Mouse (Mus musculus) kidney, postnatal 0 days (tissue): ENCODE results near the gene Eif2b4. TPM values are rescaled to one million over a fixed set of nuclear protein-coding genes. Genes with fewer than 3 reads are reported as not detected.

ENCODE experiments used
- ATAC-seq: fragments of 200-750 bp; cut with Nextera tagmentation; replicated peaks from 2 replicates; pipeline ENCODE4 v1.8.0; 2017; ENCODE audit warnings: low read depth, moderate number of reproducible peaks, moderate TSS enrichment, moderate library complexity; ENCODE audit not compliant: low FRiP score
- DNase-seq: peaks from one replicate; pipeline ENCODE4 v3.0.0-alpha.2; 2016; ENCODE audit warnings: low spot score
- H3K27ac ChIP-seq: fragments of 300-500 bp; sonication (generic); 2 replicates; pipeline ENCODE4 v1.5.1; 2014; ENCODE audit warnings: mild to moderate bottlenecking
- H3K27me3 ChIP-seq: fragments of 300-500 bp; sonication (generic); 2 replicates; pipeline ENCODE4 v1.6.1; 2014; ENCODE audit warnings: low read length, mixed read lengths; ENCODE audit not compliant: insufficient read depth
- H3K36me3 ChIP-seq: fragments of 300-500 bp; sonication (generic); 2 replicates; pipeline ENCODE4 v1.6.1; 2014; ENCODE audit warnings: low read length, mixed read lengths; ENCODE audit not compliant: insufficient read depth
- H3K4me1 ChIP-seq: fragments of 300-500 bp; sonication (generic); replicated peaks from 2 replicates; pipeline ENCODE4 v1.6.1; 2014; ENCODE audit warnings: antibody characterized with exemption, low read length, mixed read lengths; ENCODE audit not compliant: insufficient read depth
- H3K4me2 ChIP-seq: fragments of 300-500 bp; sonication (generic); 2 replicates; pipeline ENCODE4 v1.6.1; 2014; ENCODE audit warnings: mild to moderate bottlenecking, low read length, moderate library complexity, mixed read lengths
- H3K4me3 ChIP-seq: fragments of 300-500 bp; sonication (generic); replicated peaks from 2 replicates; pipeline ENCODE4 v1.5.1; 2014; ENCODE audit warnings: low read depth, low read length
- H3K9ac ChIP-seq: fragments of 300-500 bp; sonication (generic); 2 replicates; pipeline ENCODE4 v1.6.1; 2014; ENCODE audit warnings: low read depth, low read length
- H3K9me3 ChIP-seq: fragments of 300-500 bp; sonication (generic); replicated peaks from 2 replicates; pipeline ENCODE4 v1.6.1; 2016; ENCODE audit warnings: low read length, inconsistent platforms, mixed read lengths
- CTCF ChIP-seq: IDR thresholded peaks from 2 replicates; pipeline ENCODE4 v1.5.1; 2016; ENCODE audit warnings: antibody characterized with exemption, low read depth, mild to moderate bottlenecking, moderate library complexity
- WGBS: fragments of 180-500 bp; shearing (Covaris S2); extraction: QIAGEN DNeasy Blood & Tissue Kit; methylation state at CpG from one replicate; pipeline ENCODE4 v1.1.7; 2014; 5-methylcytosine and 5-hydroxymethylcytosine counted together
- polyA plus RNA-seq: library from polyadenylated mRNA; unstranded; fragments of >200 nt; fragmentation: Nextera tagmentation; extraction: Ambion mirVana; gene quantifications from 2 replicates; pipeline ENCODE4 v1.2.1, GENCODE M21; 2015

The Eif2b4 gene
- 62.8 and 66.8 TPM in 2 replicates for polyA plus RNA-seq

- H3K4me1 ChIP-seq = peaks cover 11% of the 10 kb centered on the region; the same call in 1 of the 2 replicates
- TF ChIP-seq CTCF = peak; percentile 71
- H3K4me3 ChIP-seq = peak within 1 kb of the TSS; percentile 91
- H3K27me3 ChIP-seq = no peaks in the 10 kb centered on the region
- H3K9me3 ChIP-seq = no peaks in the 10 kb centered on the region
- WGBS = under 1% methylated on average over 47 of the region's 48 CpGs
- DNase-seq (peak; percentile 98), ATAC-seq (peak; percentile 96)
- peak within 1 kb of the TSS; percentile 91 for H3K9ac ChIP-seq
- H3K4me2 ChIP-seq = peak within 1 kb of the TSS; percentile 75
- H3K36me3 ChIP-seq = peaks cover 51% of the 10 kb centered on the region
- H3K27ac ChIP-seq = peak within 1 kb of the TSS; percentile 89
Observed at GRCm38 (mm10) chr5:31192939-31193630, at the start of gene Eif2b4, which contains the start of gene Snx17. Gene Eif2b4 (minus strand): TSS chr5:31193430. Gene Snx17 (plus strand): TSS chr5:31193227.

- Histone ChIP-seq H3K4me1 (peaks cover 4% of the 10 kb centered on the region; the same call in 1 of the 2 replicates), H3K4me2 (peak overlapping the region; percentile 72), H3K27ac (peak overlapping the region; percentile 99; the same call in 1 of the 2 replicates), H3K4me3 (peak overlapping the region; percentile 95), H3K9me3 (no peaks in the 10 kb centered on the region), H3K27me3 (no peaks in the 10 kb centered on the region), H3K36me3 (peaks cover 36% of the 10 kb centered on the region), H3K9ac (peak overlapping the region; percentile 98; the same call in 1 of the 2 replicates)
- 14% methylated on average over 10 of the region's 10 CpGs for WGBS
- DNase-seq (no peak), ATAC-seq (no peak)
- TF ChIP-seq CTCF = no peak
Observed at GRCm38 (mm10) chr5:31242191-31242590, 49.0 kb upstream of the Eif2b4 start.

- H3K36me3 ChIP-seq = peaks cover 31% of the 10 kb centered on the region
Observed at GRCm38 (mm10) chr5:31241522-31242034, 48.3 kb upstream of the Eif2b4 start.

GRCm38 (mm10) chr5:31240637-31241521 is 47.6 kb upstream of the Eif2b4 start, which contains the start of the genes Nrbp1 and Gm9970:
Gene Nrbp1 (plus strand): TSS chr5:31240864.
Gene Gm9970 (minus strand): TSS chr5:31241232.
- no peaks in the 10 kb centered on the region for H3K27me3 ChIP-seq
- peak; percentile 98 for ATAC-seq
- peaks cover 4% of the 10 kb centered on the region; the same call in 1 of the 2 replicates for H3K4me1 ChIP-seq
- H3K9ac ChIP-seq = peak within 1 kb of the TSS; percentile 98
- H3K36me3 ChIP-seq = peaks cover 24% of the 10 kb centered on the region
- TF ChIP-seq CTCF = peak; percentile 24; the same call in 1 of the 2 replicates
- H3K4me3 ChIP-seq = peak within 1 kb of the TSS; percentile 95
- peak within 1 kb of the TSS; percentile 99 for H3K27ac ChIP-seq
- H3K4me2 ChIP-seq = peak within 1 kb of the TSS; percentile 72
- no peaks in the 10 kb centered on the region for H3K9me3 ChIP-seq
- peak; percentile 98 for DNase-seq
- WGBS = under 1% methylated on average over 95 of the region's 103 CpGs

More at GRCm38 (mm10) chr5:31241522-31242034, 48.3 kb upstream of the Eif2b4 start:
- ATAC-seq (no peak), DNase-seq (no peak)
- Histone ChIP-seq H3K4me3 (peak overlapping the region; percentile 95), H3K4me1 (peaks cover 4% of the 10 kb centered on the region; the same call in 1 of the 2 replicates), H3K27me3 (no peaks in the 10 kb centered on the region), H3K9me3 (no peaks in the 10 kb centered on the region), H3K4me2 (peak overlapping the region; percentile 72), H3K9ac (peak overlapping the region; percentile 98), H3K27ac (peak overlapping the region; percentile 99)
- WGBS = under 1% methylated on average over 13 of the region's 13 CpGs
- TF ChIP-seq CTCF = no peak

GRCm38 (mm10) chr5:31226641-31227040 is 33.4 kb upstream of the Eif2b4 start:
- no peaks in the 10 kb centered on the region for H3K9me3 ChIP-seq
- H3K36me3 ChIP-seq = no peaks in the 10 kb centered on the region
- ATAC-seq = no peak
- H3K27ac ChIP-seq = no peak overlapping the region
- H3K4me1 ChIP-seq = no peaks in the 10 kb centered on the region
- no peak for TF ChIP-seq CTCF
- no peak overlapping the region for H3K4me2 ChIP-seq
- WGBS = 62% methylated on average over 1 of the region's 1 CpGs
- DNase-seq = no peak
- no peak overlapping the region for H3K9ac ChIP-seq
- no peaks in the 10 kb centered on the region for H3K27me3 ChIP-seq
- no peak overlapping the region for H3K4me3 ChIP-seq

- 92% methylated on average over 9 of the region's 9 CpGs for WGBS
- H3K4me1 ChIP-seq = no peaks in the 10 kb centered on the region
- no peak overlapping the region for H3K4me2 ChIP-seq
Observed at GRCm38 (mm10) chr5:31222696-31223095, 29.5 kb upstream of the Eif2b4 start.

More at GRCm38 (mm10) chr5:31222696-31223095, 29.5 kb upstream of the Eif2b4 start:
- no peak for ATAC-seq
- Histone ChIP-seq H3K4me3 (no peak overlapping the region), H3K36me3 (no peaks in the 10 kb centered on the region), H3K9ac (no peak overlapping the region), H3K27me3 (no peaks in the 10 kb centered on the region), H3K27ac (no peak overlapping the region), H3K9me3 (no peaks in the 10 kb centered on the region)
- DNase-seq = no peak
- TF ChIP-seq CTCF = no peak
